Mouse (Mus musculus) neural tube, embryonic 15.5 days (tissue): Measurements from ENCODE around the gene Comp. TPM values are rescaled to one million over a fixed set of nuclear protein-coding genes. Genes with fewer than 3 reads are reported as not detected.
A peak's percentile ranks its signal among the peaks of the same experiment; 100 is the strongest.

Experiments
- ATAC-seq: fragments of 200-750 bp; cut with Nextera tagmentation; 2 replicates; pipeline ENCODE4 v1.8.0; 2017; ENCODE audit warnings: mild to moderate bottlenecking, moderate TSS enrichment, moderate library complexity; ENCODE audit not compliant: low FRiP score
- H3K27ac ChIP-seq: fragments of 300-500 bp; sonication (generic); replicated peaks from 2 replicates; pipeline ENCODE4 v1.5.1; 2015; ENCODE audit warnings: mild to moderate bottlenecking, inconsistent platforms
- H3K27me3 ChIP-seq: fragments of 300-500 bp; sonication (generic); replicated peaks from 2 replicates; pipeline ENCODE4 v1.6.1; 2015; ENCODE audit warnings: inconsistent platforms
- H3K36me3 ChIP-seq: fragments of 300-500 bp; sonication (generic); 2 replicates; pipeline ENCODE4 v1.6.1; 2015; ENCODE audit warnings: inconsistent platforms
- H3K4me1 ChIP-seq: fragments of 300-500 bp; sonication (generic); 2 replicates; pipeline ENCODE4 v1.6.1; 2015; ENCODE audit warnings: inconsistent platforms
- H3K4me2 ChIP-seq: fragments of 300-500 bp; sonication (generic); 2 replicates; pipeline ENCODE4 v1.6.1; 2015; ENCODE audit warnings: inconsistent platforms, mild to moderate bottlenecking, moderate library complexity
- H3K4me3 ChIP-seq: fragments of 300-500 bp; sonication (generic); replicated peaks from 2 replicates; pipeline ENCODE4 v1.5.1; 2015; ENCODE audit warnings: mild to moderate bottlenecking, inconsistent platforms
- H3K9ac ChIP-seq: fragments of 300-500 bp; sonication (generic); replicated peaks from 2 replicates; pipeline ENCODE4 v1.6.1; 2015; ENCODE audit warnings: mild to moderate bottlenecking, inconsistent platforms
- H3K9me3 ChIP-seq: fragments of 300-500 bp; sonication (generic); replicated peaks from 2 replicates; pipeline ENCODE4 v1.6.1; 2016; ENCODE audit warnings: inconsistent platforms
- WGBS: fragments of 180-500 bp; shearing (Covaris S2); methylation state at CpG from one replicate; pipeline ENCODE4 v1.1.7; 2015; ENCODE audit warnings: mixed read lengths; 5-methylcytosine and 5-hydroxymethylcytosine counted together
- polyA plus RNA-seq: library from polyadenylated mRNA; unstranded; fragments of >200 nt; fragmentation: Nextera tagmentation; extraction: Ambion mirVana; gene quantifications from 2 replicates; pipeline ENCODE4 v1.2.1, GENCODE M21; 2015

The Comp gene
- polyA plus RNA-seq, 1 experiment from 2014 or later = 6.4 TPM

GRCm38 (mm10) chr8:70406427-70407069 lies 33.2 kb downstream of the Comp start:
- Histone ChIP-seq H3K4me3 (no peak overlapping the region), H3K27me3 (no peaks in the 10 kb centered on the region), H3K9me3 (no peaks in the 10 kb centered on the region), H3K9ac (no peak overlapping the region), H3K36me3 (peaks cover 21% of the 10 kb centered on the region), H3K27ac (no peak overlapping the region), H3K4me2 (no peak overlapping the region), H3K4me1 (peaks cover 34% of the 10 kb centered on the region)
- ATAC-seq = no peak
- whole genome bisulfite sequencing = 85% methylated on average over 11 of the region's 11 CpGs

DNA sequence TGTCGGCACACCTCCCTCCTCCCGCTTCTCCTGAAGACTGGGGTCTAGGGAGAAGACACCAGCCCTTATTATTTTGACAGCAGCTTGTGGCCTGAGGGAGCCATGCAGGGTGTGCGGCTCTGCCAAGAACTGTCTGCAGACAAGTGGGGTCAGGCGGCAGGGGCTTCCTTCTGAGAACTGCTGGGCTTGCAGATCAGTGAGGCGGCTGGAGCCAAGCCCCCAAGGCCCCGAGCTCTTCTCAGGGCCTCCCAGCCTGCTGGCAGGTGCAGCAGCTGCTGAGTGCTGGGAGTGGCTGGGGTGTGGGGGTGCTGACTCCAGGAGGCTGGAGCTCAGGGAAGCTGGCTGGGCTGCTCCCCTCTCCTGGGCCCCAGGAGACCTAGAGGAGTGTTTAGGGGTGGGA lies 34.9 kb downstream of the Comp start:
- Histone ChIP-seq H3K9ac (no peak overlapping the region; the same call in 1 of the 2 replicates), H3K4me2 (no peak overlapping the region; the same call in 1 of the 2 replicates)
- 20% methylated on average over 6 of the region's 6 CpGs for WGBS

DNA sequence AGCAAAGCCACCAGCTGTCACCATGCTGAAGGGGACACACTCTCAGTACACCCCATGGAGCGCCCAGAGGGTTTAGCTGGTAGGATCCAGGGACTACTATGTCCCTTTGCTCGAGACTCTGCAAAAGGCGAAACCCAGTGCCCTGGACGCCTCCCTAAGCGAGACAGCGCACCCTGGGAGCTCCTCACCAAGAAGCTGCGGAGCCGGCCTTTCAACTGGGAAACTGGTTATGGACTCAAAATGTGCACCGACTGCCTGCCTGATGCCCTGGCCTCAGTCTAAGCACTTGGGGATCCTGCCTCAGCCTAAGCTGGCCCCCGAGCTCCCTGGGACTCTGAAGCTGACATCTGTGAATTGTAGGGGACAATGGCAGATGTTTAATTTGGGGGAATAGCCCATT lies 35.7 kb downstream of the Comp start:
- no peak overlapping the region for H3K4me2 ChIP-seq
- H3K36me3 ChIP-seq = peaks cover 16% of the 10 kb centered on the region
- no peaks in the 10 kb centered on the region for H3K9me3 ChIP-seq
- no peak for ATAC-seq
- H3K4me1 ChIP-seq = peaks cover 34% of the 10 kb centered on the region
- no peak overlapping the region for H3K9ac ChIP-seq
- H3K4me3 ChIP-seq = no peak overlapping the region
- H3K27ac ChIP-seq = peak overlapping the region; percentile 56
- WGBS = 60% methylated on average over 10 of the region's 10 CpGs
- no peaks in the 10 kb centered on the region for H3K27me3 ChIP-seq

More for the DNA sequence above, 34.9 kb downstream of the Comp start:
- H3K36me3 ChIP-seq = peaks cover 16% of the 10 kb centered on the region
- H3K4me1 ChIP-seq = peaks cover 34% of the 10 kb centered on the region
- H3K4me3 ChIP-seq = no peak overlapping the region
- no peaks in the 10 kb centered on the region for H3K9me3 ChIP-seq
- peak overlapping the region; percentile 56 for H3K27ac ChIP-seq
- H3K27me3 ChIP-seq = no peaks in the 10 kb centered on the region
- ATAC-seq = peak; percentile 51; the same call in 1 of the 2 replicates

DNA sequence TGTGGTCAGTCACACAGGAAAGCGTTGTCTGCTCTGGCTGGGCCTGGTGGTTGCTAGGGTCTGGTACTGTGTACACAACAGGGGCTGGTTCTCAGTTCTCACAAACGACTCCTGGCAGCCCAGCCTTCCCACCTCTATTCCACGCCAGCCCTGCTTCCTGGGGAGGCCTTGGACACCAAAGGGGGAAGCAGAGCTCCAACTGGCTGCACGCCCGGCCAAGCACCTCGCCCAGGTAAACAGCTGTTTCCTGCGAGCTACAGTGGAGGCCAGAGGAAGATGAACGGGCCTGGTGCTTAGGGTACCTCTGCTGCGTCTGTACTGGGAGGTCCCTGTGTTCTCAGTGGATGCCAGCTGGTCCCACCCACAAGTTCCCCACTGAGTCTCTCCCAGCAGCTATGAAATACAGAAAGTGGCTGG lies 36.1 kb downstream of the Comp start:
- Histone ChIP-seq H3K4me2 (no peak overlapping the region), H3K9ac (no peak overlapping the region), H3K9me3 (no peaks in the 10 kb centered on the region), H3K4me3 (no peak overlapping the region), H3K4me1 (peaks cover 34% of the 10 kb centered on the region), H3K27ac (peak overlapping the region; percentile 56), H3K36me3 (peaks cover 12% of the 10 kb centered on the region), H3K27me3 (no peaks in the 10 kb centered on the region)
- ATAC-seq = peak; percentile 29; the same call in 1 of the 2 replicates
- WGBS = 51% methylated on average over 9 of the region's 9 CpGs

GRCm38 (mm10) chr8:70410281-70410680 lies 36.9 kb downstream of the Comp start:
- 95% methylated on average over 5 of the region's 5 CpGs for WGBS
- no peak for ATAC-seq

GRCm38 (mm10) chr8:70414310-70414946 lies 41.1 kb downstream of the Comp start:
- Histone ChIP-seq H3K27ac (no peak overlapping the region), H3K9ac (no peak overlapping the region), H3K36me3 (peaks cover 7% of the 10 kb centered on the region; the same call in 1 of the 2 replicates), H3K4me1 (peaks cover 46% of the 10 kb centered on the region), H3K27me3 (no peaks in the 10 kb centered on the region), H3K9me3 (no peaks in the 10 kb centered on the region), H3K4me2 (no peak overlapping the region), H3K4me3 (no peak overlapping the region)
- 97% methylated on average over 6 of the region's 6 CpGs for WGBS
- ATAC-seq = no peak

More at GRCm38 (mm10) chr8:70410281-70410680, 36.9 kb downstream of the Comp start:
- peaks cover 7% of the 10 kb centered on the region; the same call in 1 of the 2 replicates for H3K36me3 ChIP-seq
- no peak overlapping the region for H3K4me3 ChIP-seq
- peaks cover 34% of the 10 kb centered on the region for H3K4me1 ChIP-seq
- no peak overlapping the region for H3K4me2 ChIP-seq
- no peak overlapping the region for H3K9ac ChIP-seq
- no peaks in the 10 kb centered on the region for H3K9me3 ChIP-seq
- H3K27ac ChIP-seq = 0 out of 2 replicates have a peak overlapping the region, but pooled peaks have one; percentile 18
- no peaks in the 10 kb centered on the region for H3K27me3 ChIP-seq

DNA sequence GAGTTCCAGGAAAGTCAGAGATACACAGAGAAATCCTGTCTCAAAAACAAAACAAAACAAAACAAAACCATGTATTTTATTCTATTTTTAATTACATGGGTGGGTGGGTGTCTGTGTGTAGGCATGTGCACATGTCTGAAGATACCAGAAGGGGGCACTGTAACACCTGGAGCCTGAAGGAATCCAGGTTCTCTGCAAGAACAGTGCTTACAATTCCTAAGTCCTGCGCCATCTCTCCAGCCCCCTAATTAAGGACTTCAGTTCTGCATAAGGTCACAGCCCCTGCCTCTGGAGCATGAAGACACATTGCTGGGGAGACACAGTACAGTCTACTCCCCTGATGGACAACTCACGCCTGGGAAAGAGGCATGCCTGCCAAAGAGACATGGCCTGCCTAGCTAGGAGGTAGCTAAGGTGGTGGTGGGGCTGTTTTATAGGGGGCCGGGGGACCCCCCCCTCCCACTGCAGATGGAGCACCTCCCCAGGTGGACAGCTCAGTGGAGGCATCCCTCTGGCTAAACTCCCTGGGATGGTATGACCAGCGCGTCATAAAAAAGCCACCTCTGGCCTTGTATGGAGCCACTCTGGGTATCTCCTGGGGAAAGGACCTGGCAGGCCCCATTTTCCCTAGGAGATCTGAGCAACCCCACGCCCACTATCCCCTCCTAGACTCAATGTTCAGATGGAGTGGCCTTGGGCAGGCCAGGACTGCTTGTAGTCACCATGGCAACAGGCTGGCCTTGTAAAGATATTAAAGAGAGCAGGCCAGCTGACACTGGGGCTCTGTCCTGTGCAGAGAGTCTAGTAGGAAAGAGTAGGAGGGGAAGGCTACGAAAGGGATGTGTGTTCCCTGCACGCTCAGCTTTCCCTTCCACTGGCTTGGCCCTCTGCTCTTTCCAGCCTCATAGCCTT lies 42.4 kb downstream of the Comp start:
- Histone ChIP-seq H3K9me3 (no peaks in the 10 kb centered on the region), H3K4me1 (peaks cover 39% of the 10 kb centered on the region), H3K27me3 (no peaks in the 10 kb centered on the region), H3K9ac (no peak overlapping the region), H3K27ac (0 out of 2 replicates have a peak overlapping the region, but pooled peaks have one; percentile 15), H3K4me3 (no peak overlapping the region), H3K36me3 (peaks cover 7% of the 10 kb centered on the region; the same call in 1 of the 2 replicates), H3K4me2 (no peak overlapping the region)
- WGBS = 56% methylated on average over 8 of the region's 8 CpGs
- peak; percentile 50 for ATAC-seq

GRCm38 (mm10) chr8:70416941-70417340 lies 43.6 kb downstream of the Comp start:
- H3K4me2 ChIP-seq = no peak overlapping the region
- no peak for ATAC-seq
- H3K4me3 ChIP-seq = no peak overlapping the region
- H3K27ac ChIP-seq = peak overlapping the region; percentile 1; the same call in 1 of the 2 replicates
- no peaks in the 10 kb centered on the region for H3K9me3 ChIP-seq
- peaks cover 39% of the 10 kb centered on the region for H3K4me1 ChIP-seq
- H3K27me3 ChIP-seq = no peaks in the 10 kb centered on the region
- H3K9ac ChIP-seq = no peak overlapping the region
- peaks cover 7% of the 10 kb centered on the region; the same call in 1 of the 2 replicates for H3K36me3 ChIP-seq
- WGBS = 52% methylated on average over 6 of the region's 6 CpGs

DNA sequence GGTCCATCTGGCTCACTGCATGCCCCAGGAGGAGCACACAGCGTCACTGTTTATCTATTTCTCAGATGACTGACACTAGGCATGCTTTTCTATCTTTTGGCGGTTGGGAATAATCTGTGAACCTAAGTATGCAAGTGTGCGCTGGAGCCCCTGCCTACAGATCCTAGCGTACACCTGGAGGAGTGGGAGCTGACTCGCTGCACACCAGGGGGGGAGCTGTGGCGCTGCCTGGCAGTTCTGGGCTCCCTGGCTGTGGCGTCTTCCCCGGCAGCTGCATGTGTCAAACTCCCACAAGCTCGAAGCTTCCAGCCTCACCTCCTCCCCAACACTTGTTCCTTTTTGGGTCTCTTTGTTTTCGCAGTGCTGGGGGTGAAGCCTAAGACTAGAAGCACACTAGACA lies 44.6 kb downstream of the Comp start:
- no peak overlapping the region for H3K27ac ChIP-seq
- H3K4me1 ChIP-seq = peaks cover 39% of the 10 kb centered on the region
- no peak overlapping the region; the same call in 1 of the 2 replicates for H3K9ac ChIP-seq
- no peaks in the 10 kb centered on the region for H3K9me3 ChIP-seq
- 55% methylated on average over 10 of the region's 10 CpGs for WGBS
- no peak for ATAC-seq
- H3K36me3 ChIP-seq = peaks cover 6% of the 10 kb centered on the region; the same call in 1 of the 2 replicates
- H3K27me3 ChIP-seq = no peaks in the 10 kb centered on the region
- no peak overlapping the region for H3K4me2 ChIP-seq
- no peak overlapping the region for H3K4me3 ChIP-seq

- WGBS = 57% methylated on average over 14 of the region's 14 CpGs
Measured at GRCm38 (mm10) chr8:70418954-70419353, 45.6 kb downstream of the Comp start.

GRCm38 (mm10) chr8:70419879-70420643 lies 46.7 kb downstream of the Comp start:
- ATAC-seq = no peak
- no peak overlapping the region for H3K27ac ChIP-seq

More at GRCm38 (mm10) chr8:70418954-70419353, 45.6 kb downstream of the Comp start:
- Histone ChIP-seq H3K4me3 (no peak overlapping the region), H3K4me1 (peaks cover 39% of the 10 kb centered on the region), H3K27ac (no peak overlapping the region), H3K9ac (no peak overlapping the region), H3K27me3 (no peaks in the 10 kb centered on the region), H3K9me3 (no peaks in the 10 kb centered on the region), H3K36me3 (no peaks in the 10 kb centered on the region), H3K4me2 (no peak overlapping the region)
- ATAC-seq = no peak

More at GRCm38 (mm10) chr8:70419879-70420643, 46.7 kb downstream of the Comp start:
- H3K4me1 ChIP-seq = peaks cover 39% of the 10 kb centered on the region
- H3K4me2 ChIP-seq = no peak overlapping the region
- no peak overlapping the region for H3K9ac ChIP-seq
- no peaks in the 10 kb centered on the region for H3K36me3 ChIP-seq
- H3K9me3 ChIP-seq = no peaks in the 10 kb centered on the region
- WGBS = 89% methylated on average over 11 of the region's 11 CpGs
- no peaks in the 10 kb centered on the region for H3K27me3 ChIP-seq
- no peak overlapping the region for H3K4me3 ChIP-seq
